Mouse (Mus musculus): Measurements from ENCODE around the gene Ltb4r1. TPM values are rescaled to one million over a fixed set of nuclear protein-coding genes. Genes with fewer than 3 reads are reported as not detected.

The Ltb4r1 gene
- total RNA-seq, 4 experiments from 2014 or later = 0.26 to 0.65 (median 0.53) TPM; not detected in 1

GRCm38 (mm10) chr14:55783958-55784235 lies 18.1 kb downstream of the Ltb4r1 start, which contains the start of gene Adcy4:
Adcy4 (minus strand) TSS chr14:55784095.
- DNase-seq (ENCODE audit: low spot score in 2 of 2) = no peak

- DNase-seq (ENCODE audit: low spot score in 2 of 2) = no peak
These were observed 19.4 kb downstream of the Ltb4r1 start for GRCm38 (mm10) chr14:55785195-55785594.

- no peak for DNase-seq (ENCODE audit: low spot score in 2 of 2)
These were observed 22.0 kb downstream of the Ltb4r1 start for GRCm38 (mm10) chr14:55787731-55788130.

- no peak for DNase-seq (ENCODE audit: low spot score in 2 of 2)
These were observed 22.7 kb downstream of the Ltb4r1 start, which contains the start of gene Ripk3 for GRCm38 (mm10) chr14:55788256-55789050. Ripk3 (minus strand) TSS chr14:55788865.

GRCm38 (mm10) chr14:55793461-55793860 lies 27.7 kb downstream of the Ltb4r1 start:
- DNase-seq (ENCODE audit: low spot score in 2 of 2) = no peak

GRCm38 (mm10) chr14:55793946-55794345 lies 28.2 kb downstream of the Ltb4r1 start:
- no peak for DNase-seq (ENCODE audit: low spot score in 2 of 2)

- DNase-seq (ENCODE audit: low spot score in 2 of 2) = no peak
These were observed 29.8 kb downstream of the Ltb4r1 start for GRCm38 (mm10) chr14:55795380-55796163.

- peak in 1 of 2 experiments; percentile 65 for DNase-seq (ENCODE audit: low spot score in 2 of 2)
These were observed 49.1 kb downstream of the Ltb4r1 start for GRCm38 (mm10) chr14:55814885-55815284.

- DNase-seq (ENCODE audit: low spot score in 2 of 2) = no peak
These were observed 49.6 kb downstream of the Ltb4r1 start for GRCm38 (mm10) chr14:55815310-55815751.

Other genes starting within 250 kb of the Ltb4r1 start
- under 1 TPM; 0.46 to 0.82 (median 0.69) TPM for gene Nrl, start 241.0 kb upstream of the Ltb4r1 start, total RNA-seq (2022)
- 10 to 100 TPM; 25.2 to 29.7 (median 27.7) TPM for gene Pck2, start 225.7 kb upstream of the Ltb4r1 start, total RNA-seq (2022)
- gene Dcaf11, start 206.0 kb upstream of the Ltb4r1 start, total RNA-seq (2022) = 10 to 100 TPM; 83.5 to 91.6 (median 85.1) TPM
- gene A730061H03Rik, start 205.6 kb upstream of the Ltb4r1 start, total RNA-seq (2022) = under 1 TPM in 2 of 4 experiments, not detected in 2; 0.84 to 0.98 TPM
- not detected for gene Fitm1, start 190.3 kb upstream of the Ltb4r1 start, total RNA-seq (2022)
- 10 to 100 TPM; 53.6 to 63.7 (median 58.8) TPM for gene Psme1, start 187.8 kb upstream of the Ltb4r1 start, total RNA-seq (2022)
- gene Emc9, start 180.7 kb upstream of the Ltb4r1 start, total RNA-seq (2022) = 10 to 100 TPM; 46.3 to 59.7 (median 50.8) TPM
- gene Psme2, start 174.8 kb upstream of the Ltb4r1 start, total RNA-seq (2022) = 10 to 100 TPM; 50.2 to 74.0 (median 51.3) TPM
- 10 to 100 TPM; 31.4 to 46.1 (median 38.0) TPM for gene Rnf31, start 174.3 kb upstream of the Ltb4r1 start, total RNA-seq (2022)
- gene Irf9, start 162.4 kb upstream of the Ltb4r1 start, total RNA-seq (2022) = 10 to 100 TPM in 2 of 4 experiments, 1 to 10 TPM in 2; 7.5 to 15.2 (median 11.2) TPM
- gene Rec8, start 147.9 kb upstream of the Ltb4r1 start, total RNA-seq (2022) = 1 to 10 TPM; 1.5 to 4.9 (median 3.7) TPM
- 100 to 1,000 TPM; 122 to 146 (median 132) TPM for gene Ipo4, start 130.0 kb upstream of the Ltb4r1 start, total RNA-seq (2022)
- 1 to 10 TPM; 3.5 to 4.2 (median 4.0) TPM for gene Gm49378, start 128.1 kb upstream of the Ltb4r1 start, total RNA-seq (2022)
- gene Tm9sf1, start 122.2 kb upstream of the Ltb4r1 start, total RNA-seq (2022) = 10 to 100 TPM; 37.5 to 45.6 (median 38.9) TPM
- 1 to 10 TPM in 1 of 4 experiments, under 1 TPM in 3; 0.53 to 1.2 (median 0.89) TPM for gene Tssk4, start 115.8 kb upstream of the Ltb4r1 start, total RNA-seq (2022)
- gene Mdp1, start 105.5 kb upstream of the Ltb4r1 start, total RNA-seq (2022) = 10 to 100 TPM; 40.7 to 48.1 (median 44.1) TPM
- gene Gmpr2, start 94.0 kb upstream of the Ltb4r1 start, total RNA-seq (2022) = 10 to 100 TPM; 19.9 to 24.2 (median 22.4) TPM
- 100 to 1,000 TPM; 310 to 370 (median 342) TPM for gene Nedd8, start 93.8 kb upstream of the Ltb4r1 start, total RNA-seq (2022)
- gene Tinf2, start 84.1 kb upstream of the Ltb4r1 start, total RNA-seq (2022) = 10 to 100 TPM; 16.3 to 18.2 (median 18.0) TPM
- 1 to 10 TPM in 2 of 4 experiments, not detected in 2; 1.1 to 1.4 TPM for gene Tgm1, start 52.0 kb upstream of the Ltb4r1 start, total RNA-seq (2022)
- 10 to 100 TPM; 52.2 to 54.7 (median 54.0) TPM for gene Rabggta, start 43.7 kb upstream of the Ltb4r1 start, total RNA-seq (2022)
- gene Dhrs1, start 20.3 kb upstream of the Ltb4r1 start, total RNA-seq (2022) = 100 to 1,000 TPM in 2 of 4 experiments, 10 to 100 TPM in 2; 86.1 to 119 (median 97.8) TPM
- gene Nop9, start 20.3 kb upstream of the Ltb4r1 start, total RNA-seq (2022) = 10 to 100 TPM in 3 of 4 experiments, 1 to 10 TPM in 1; 9.7 to 11.8 (median 11.0) TPM
- gene Cideb, start 7.5 kb upstream of the Ltb4r1 start, total RNA-seq (2022) = 1 to 10 TPM; 1.5 to 3.1 (median 2.4) TPM
- under 1 TPM; 0.21 to 0.28 (median 0.25) TPM for gene Ltb4r2, start 4.5 kb upstream of the Ltb4r1 start, total RNA-seq (2022)
- 1 to 10 TPM; 3.3 to 6.2 (median 4.7) TPM for gene Adcy4, start 18.1 kb downstream of the Ltb4r1 start, total RNA-seq (2022)
- under 1 TPM in 2 of 4 experiments, not detected in 2; 0.73 to 0.98 TPM for gene Ripk3, start 22.9 kb downstream of the Ltb4r1 start, total RNA-seq (2022)
- 1 to 10 TPM; 1.0 to 2.7 (median 2.1) TPM for gene Nfatc4, start 57.2 kb downstream of the Ltb4r1 start, total RNA-seq (2022)
- 10 to 100 TPM in 2 of 4 experiments, 1 to 10 TPM in 2; 7.3 to 13.3 (median 11.3) TPM for gene Nynrin, start 88.0 kb downstream of the Ltb4r1 start, total RNA-seq (2022)
- gene Cbln3, start 118.4 kb downstream of the Ltb4r1 start, total RNA-seq (2022) = under 1 TPM; 0.09 to 0.52 (median 0.23) TPM
- gene Khnyn, start 119.0 kb downstream of the Ltb4r1 start, total RNA-seq (2022) = 10 to 100 TPM; 12.7 to 15.8 (median 13.0) TPM
- 100 to 1,000 TPM; 101 to 123 (median 111) TPM for gene Sdr39u1, start 134.3 kb downstream of the Ltb4r1 start, total RNA-seq (2022)
- gene Cma1, start 178.7 kb downstream of the Ltb4r1 start, total RNA-seq (2022) = not detected
- not detected for gene Cma2, start 185.0 kb downstream of the Ltb4r1 start, total RNA-seq (2022)